Mouse (Mus musculus): ENCODE measurements around the gene Prkn.

GRCm38 (mm10) chr17:12047523-12047922 lies 1207.3 kb downstream of the Prkn start:
- TF ChIP-seq CTCF (IDR thresholded peaks at IDR 0.05; ENCODE audit: insufficient read depth, low read length) (no peak), POLR2A (IDR thresholded peaks at IDR 0.05; ENCODE audit: borderline replicate concordance, extremely low read depth, low read depth, low read length) (no peak)

Data from lung, adult 2 months (tissue).